Mouse (Mus musculus): ENCODE results near the gene Pigq.

DNA sequence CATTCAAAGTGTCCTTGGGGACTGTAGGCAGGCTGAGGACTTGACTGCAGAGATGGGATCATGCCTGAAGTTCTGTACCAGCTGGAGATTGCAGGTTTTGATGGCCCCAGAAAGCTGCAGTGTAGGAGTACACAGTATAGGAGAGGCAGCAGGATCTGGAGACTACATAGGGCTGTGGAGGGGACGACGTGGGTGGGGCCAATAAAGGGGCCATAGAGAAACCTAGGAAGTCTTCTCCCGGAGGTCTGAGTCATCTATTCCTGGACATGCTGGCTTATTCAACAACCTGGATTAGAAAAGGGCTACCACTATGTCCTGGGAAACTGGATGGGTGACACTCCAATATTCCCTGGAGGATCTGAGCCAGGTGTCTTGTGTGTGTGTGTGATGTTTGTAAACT, 11.0 kb upstream of the Pigq start:
- TF ChIP-seq CTCF (IDR thresholded peaks at IDR 0.05; ENCODE audit: extremely low read depth, insufficient read depth, insufficient read length, insufficient replicate concordance) = no peak
- no peak for TF ChIP-seq POLR2A (IDR thresholded peaks at IDR 0.05; ENCODE audit: low read depth, low read length)

All from spleen, adult 2 months (tissue).